Mouse (Mus musculus): ENCODE results near the gene Med11. TPM values are rescaled to one million over a fixed set of nuclear protein-coding genes. Genes with fewer than 3 reads are reported as not detected.

Gene Med11
- 10 to 100 TPM; 23.3 to 28.4 TPM for total RNA-seq (2023)

GRCm38 (mm10) chr11:70451797-70452498, at the start of gene Med11:
TSS of gene Med11 (plus strand) at chr11:70451919.

GRCm38 (mm10) chr11:70409594-70410296, 42.0 kb upstream of the Med11 start, which contains the start of gene Pelp1:
TSS of gene Pelp1 (minus strand) at chr11:70410031.

GRCm38 (mm10) chr11:70432048-70432894, 19.4 kb upstream of the Med11 start, which contains the start of gene Arrb2:
TSS of gene Arrb2 (plus strand) at chr11:70432635.

GRCm38 (mm10) chr11:70458688-70459600, 7.2 kb downstream of the Med11 start, which contains the start of gene Zmynd15:
TSS of gene Zmynd15 (plus strand) at chr11:70459433.

GRCm38 (mm10) chr11:70459601-70460101, 7.9 kb downstream of the Med11 start, which contains the start of gene Cxcl16:
TSS of gene Cxcl16 (minus strand) at chr11:70459984.

Other genes with a start within 250 kb of the Med11 start
- not detected for gene Slc16a11, start 239.2 kb upstream of the Med11 start, total RNA-seq (2023)
- 1 to 10 TPM; 1.3 to 1.7 TPM for gene Slc16a13, start 230.9 kb upstream of the Med11 start, total RNA-seq (2023)
- under 1 TPM in 1 of 2 experiments, not detected in 1; 0.13 TPM for gene Bcl6b, start 222.1 kb upstream of the Med11 start, total RNA-seq (2023)
- 10 to 100 TPM; 39.0 to 42.3 TPM for gene 0610010K14Rik, start 214.0 kb upstream of the Med11 start, total RNA-seq (2023)
- 1 to 10 TPM; 3.8 to 6.1 TPM for gene Gm21988, start 212.1 kb upstream of the Med11 start, total RNA-seq (2023)
- 100 to 1,000 TPM; 105 to 118 TPM for gene Rnasek, start 212.1 kb upstream of the Med11 start, total RNA-seq (2023)
- gene Alox12, start 196.6 kb upstream of the Med11 start, total RNA-seq (2023): under 1 TPM; 0.33 to 0.60 TPM
- under 1 TPM; 0.35 to 0.62 TPM for gene Alox12e, start 129.3 kb upstream of the Med11 start, total RNA-seq (2023)
- gene Alox15, start 99.9 kb upstream of the Med11 start, total RNA-seq (2023): 10 to 100 TPM in 1 of 2 experiments, 1 to 10 TPM in 1; 6.2 to 13.0 TPM
- 10 to 100 TPM; 15.8 to 16.2 TPM for gene Pelp1, start 41.9 kb upstream of the Med11 start, total RNA-seq (2023)
- gene Arrb2, start 19.3 kb upstream of the Med11 start, total RNA-seq (2023): 100 to 1,000 TPM; 841 to 909 TPM
- under 1 TPM; 0.16 to 0.44 TPM for gene Zmynd15, start 7.5 kb downstream of the Med11 start, total RNA-seq (2023)
- gene Cxcl16, start 8.1 kb downstream of the Med11 start, total RNA-seq (2023): 1 to 10 TPM; 1.5 to 1.9 TPM
- gene Tm4sf5, start 53.3 kb downstream of the Med11 start, total RNA-seq (2023): not detected
- not detected for gene Vmo1, start 62.7 kb downstream of the Med11 start, total RNA-seq (2023)
- not detected for gene Gltpd2, start 67.3 kb downstream of the Med11 start, total RNA-seq (2023)
- gene Psmb6, start 73.4 kb downstream of the Med11 start, total RNA-seq (2023): 10 to 100 TPM; 91.6 to 92.5 TPM
- gene Gm40193, start 81.0 kb downstream of the Med11 start, total RNA-seq (2023): not detected
- 1 to 10 TPM; 2.3 to 4.0 TPM for gene Pld2, start 88.1 kb downstream of the Med11 start, total RNA-seq (2023)
- 10 to 100 TPM; 31.6 to 35.9 TPM for gene Mink1, start 111.0 kb downstream of the Med11 start, total RNA-seq (2023)
- not detected for gene 4930544D05Rik, start 163.9 kb downstream of the Med11 start, total RNA-seq (2023)
- not detected for gene Chrne, start 167.3 kb downstream of the Med11 start, total RNA-seq (2023)
- 1 to 10 TPM; 1.1 to 1.3 TPM for gene Gp1ba, start 187.2 kb downstream of the Med11 start, total RNA-seq (2023)
- gene Rnf167, start 195.3 kb downstream of the Med11 start, total RNA-seq (2023): 100 to 1,000 TPM; 141 to 154 TPM
- gene Slc25a11, start 195.6 kb downstream of the Med11 start, total RNA-seq (2023): 10 to 100 TPM; 80.5 to 86.2 TPM
- 1,000 to 10,000 TPM; 2,042 to 2,066 TPM for gene Pfn1, start 202.7 kb downstream of the Med11 start, total RNA-seq (2023)
- gene Eno3, start 205.3 kb downstream of the Med11 start, total RNA-seq (2023): 10 to 100 TPM in 1 of 2 experiments, 1 to 10 TPM in 1; 7.2 to 10.3 TPM
- gene Spag7, start 217.5 kb downstream of the Med11 start, total RNA-seq (2023): 10 to 100 TPM; 34.2 to 42.2 TPM
- gene Camta2, start 236.2 kb downstream of the Med11 start, total RNA-seq (2023): 10 to 100 TPM; 57.3 to 61.5 TPM
- not detected for gene Inca1, start 248.2 kb downstream of the Med11 start, total RNA-seq (2023)
- 10 to 100 TPM; 26.3 to 33.0 TPM for gene Kif1c, start 248.6 kb downstream of the Med11 start, total RNA-seq (2023)

Data from neutrophil, adult 59 days (primary cell).